Mouse (Mus musculus) embryonic facial prominence, embryonic 10.5 days (tissue): ENCODE data around the gene Tas2r134. TPM values are rescaled to one million over a fixed set of nuclear protein-coding genes. Genes with fewer than 3 reads are reported as not detected.

Experiments used
- DNase-seq: peaks from one replicate; pipeline ENCODE4 v3.0.0-alpha.2; 2017; ENCODE audit warnings: low spot score
- H3K27ac ChIP-seq: fragments of 300-500 bp; sonication (generic); replicated peaks from 2 replicates; pipeline ENCODE4 v1.5.1; 2016; ENCODE audit warnings: mild to moderate bottlenecking
- H3K27me3 ChIP-seq: fragments of 300-500 bp; sonication (generic); replicated peaks from 2 replicates; pipeline ENCODE4 v1.6.1; 2016; ENCODE audit warnings: low read depth, mild to moderate bottlenecking; ENCODE audit not compliant: poor library complexity, severe bottlenecking
- H3K36me3 ChIP-seq: fragments of 300-500 bp; sonication (generic); replicated peaks from 2 replicates; pipeline ENCODE4 v1.6.1; 2016; ENCODE audit warnings: mild to moderate bottlenecking, moderate library complexity
- H3K4me1 ChIP-seq: fragments of 300-500 bp; sonication (generic); 2 replicates; pipeline ENCODE4 v1.6.1; 2016
- H3K4me3 ChIP-seq: fragments of 300-500 bp; sonication (generic); 2 replicates; pipeline ENCODE4 v1.5.1; 2016; ENCODE audit warnings: mild to moderate bottlenecking, moderate library complexity
- H3K9me3 ChIP-seq: fragments of 300-500 bp; sonication (generic); 2 replicates; pipeline ENCODE4 v1.6.1; 2016; ENCODE audit warnings: mild to moderate bottlenecking
- WGBS: fragments of 180-500 bp; shearing (Covaris S2); methylation state at CpG from one replicate; pipeline ENCODE4 v1.1.7; 2016; 5-methylcytosine and 5-hydroxymethylcytosine counted together
- polyA plus RNA-seq: library from polyadenylated mRNA; unstranded; fragments of >200 nt; fragmentation: Nextera tagmentation; extraction: Ambion mirVana; gene quantifications from 2 replicates; pipeline ENCODE4 v1.2.1, GENCODE M21; 2016

The Tas2r134 gene
- polyA plus RNA-seq, result not detected in 2 replicates

- no peaks in the 10 kb centered on the region for H3K9me3 ChIP-seq
- H3K36me3 ChIP-seq, result no peaks in the 10 kb centered on the region
- peaks cover 6% of the 10 kb centered on the region; the same call in 1 of the 2 replicates for H3K4me1 ChIP-seq
- no peaks in the 10 kb centered on the region for H3K27me3 ChIP-seq
- 86% methylated on average over 4 of the region's 4 CpGs for WGBS
- no peak within 1 kb of the TSS for H3K4me3 ChIP-seq
- no peak for DNase-seq
- H3K27ac ChIP-seq, result no peak within 1 kb of the TSS
These were observed at the start of gene Tas2r134 for GRCm38 (mm10) chr2:51627211-51627610. Gene Tas2r134 (plus strand): TSS chr2:51627511.

GRCm38 (mm10) chr2:51579767-51580166, 47.5 kb upstream of the Tas2r134 start:
- DNase-seq, result no peak
- no peak overlapping the region for H3K4me3 ChIP-seq
- no peaks in the 10 kb centered on the region for H3K27me3 ChIP-seq
- H3K4me1 ChIP-seq, result peaks cover 12% of the 10 kb centered on the region
- WGBS, result 89% methylated on average over 5 of the region's 5 CpGs
- H3K9me3 ChIP-seq, result no peaks in the 10 kb centered on the region
- no peaks in the 10 kb centered on the region for H3K36me3 ChIP-seq
- H3K27ac ChIP-seq, result no peak overlapping the region

- Histone ChIP-seq H3K27ac (0 out of 2 replicates have a peak overlapping the region, but pooled peaks have one; percentile 24), H3K4me1 (peaks cover 13% of the 10 kb centered on the region), H3K4me3 (no peak overlapping the region), H3K36me3 (no peaks in the 10 kb centered on the region), H3K27me3 (no peaks in the 10 kb centered on the region), H3K9me3 (no peaks in the 10 kb centered on the region)
- DNase-seq, result no peak
- WGBS, result 84% methylated on average over 9 of the region's 9 CpGs
These were observed 43.0 kb upstream of the Tas2r134 start for GRCm38 (mm10) chr2:51584050-51585046.

- 88% methylated on average over 4 of the region's 4 CpGs for WGBS
- no peak for DNase-seq
- Histone ChIP-seq H3K4me3 (no peak overlapping the region), H3K9me3 (no peaks in the 10 kb centered on the region), H3K27ac (0 out of 2 replicates have a peak overlapping the region, but pooled peaks have one; percentile 46), H3K27me3 (no peaks in the 10 kb centered on the region), H3K36me3 (no peaks in the 10 kb centered on the region), H3K4me1 (peaks cover 13% of the 10 kb centered on the region)
These were observed 39.0 kb upstream of the Tas2r134 start for GRCm38 (mm10) chr2:51588336-51588735.

- Histone ChIP-seq H3K9me3 (no peaks in the 10 kb centered on the region), H3K27me3 (no peaks in the 10 kb centered on the region), H3K4me3 (no peak overlapping the region), H3K27ac (no peak overlapping the region), H3K36me3 (no peaks in the 10 kb centered on the region), H3K4me1 (peaks cover 13% of the 10 kb centered on the region)
- WGBS, result 75% methylated on average over 6 of the region's 6 CpGs
- no peak for DNase-seq
These were observed 38.4 kb upstream of the Tas2r134 start for GRCm38 (mm10) chr2:51588895-51589294.

- no peak overlapping the region for H3K4me3 ChIP-seq
- no peaks in the 10 kb centered on the region for H3K27me3 ChIP-seq
- peaks cover 13% of the 10 kb centered on the region for H3K4me1 ChIP-seq
- no peaks in the 10 kb centered on the region for H3K9me3 ChIP-seq
- H3K27ac ChIP-seq, result no peak overlapping the region; the same call in 1 of the 2 replicates
- no peaks in the 10 kb centered on the region for H3K36me3 ChIP-seq
- 42% methylated on average over 1 of the region's 1 CpGs for WGBS
- no peak for DNase-seq
These were observed 37.7 kb upstream of the Tas2r134 start for GRCm38 (mm10) chr2:51589627-51590026.

GRCm38 (mm10) chr2:51590308-51590707, 37.0 kb upstream of the Tas2r134 start:
- Histone ChIP-seq H3K36me3 (no peaks in the 10 kb centered on the region), H3K9me3 (no peaks in the 10 kb centered on the region), H3K27ac (no peak overlapping the region), H3K4me3 (no peak overlapping the region), H3K4me1 (peaks cover 13% of the 10 kb centered on the region), H3K27me3 (no peaks in the 10 kb centered on the region)
- no peak for DNase-seq
- 78% methylated on average over 8 of the region's 8 CpGs for WGBS

- H3K27me3 ChIP-seq, result no peaks in the 10 kb centered on the region
- no peak overlapping the region for H3K4me3 ChIP-seq
- DNase-seq, result no peak
- no peak overlapping the region for H3K27ac ChIP-seq
- H3K4me1 ChIP-seq, result peaks cover 13% of the 10 kb centered on the region
- H3K9me3 ChIP-seq, result no peaks in the 10 kb centered on the region
- no peaks in the 10 kb centered on the region for H3K36me3 ChIP-seq
These were observed 35.2 kb upstream of the Tas2r134 start for GRCm38 (mm10) chr2:51592157-51592556.

- H3K27ac ChIP-seq, result no peak overlapping the region
- no peak overlapping the region for H3K4me3 ChIP-seq
- DNase-seq, result no peak
- WGBS, result 84% methylated on average over 19 of the region's 19 CpGs
- H3K36me3 ChIP-seq, result no peaks in the 10 kb centered on the region
- H3K9me3 ChIP-seq, result no peaks in the 10 kb centered on the region
- H3K4me1 ChIP-seq, result peaks cover 5% of the 10 kb centered on the region; the same call in 1 of the 2 replicates
- H3K27me3 ChIP-seq, result no peaks in the 10 kb centered on the region
These were observed 27.7 kb upstream of the Tas2r134 start for GRCm38 (mm10) chr2:51599473-51600201.

GRCm38 (mm10) chr2:51600202-51600487, 27.2 kb upstream of the Tas2r134 start:
- Histone ChIP-seq H3K9me3 (no peaks in the 10 kb centered on the region), H3K27ac (no peak overlapping the region), H3K4me3 (no peak overlapping the region), H3K4me1 (peaks cover 5% of the 10 kb centered on the region; the same call in 1 of the 2 replicates), H3K36me3 (no peaks in the 10 kb centered on the region), H3K27me3 (no peaks in the 10 kb centered on the region)
- DNase-seq, result no peak
- WGBS, result 72% methylated on average over 3 of the region's 3 CpGs

GRCm38 (mm10) chr2:51600873-51601272, 26.4 kb upstream of the Tas2r134 start:
- no peak overlapping the region for H3K4me3 ChIP-seq
- no peak overlapping the region for H3K27ac ChIP-seq
- peaks cover 5% of the 10 kb centered on the region; the same call in 1 of the 2 replicates for H3K4me1 ChIP-seq
- H3K27me3 ChIP-seq, result no peaks in the 10 kb centered on the region
- no peak for DNase-seq
- H3K36me3 ChIP-seq, result no peaks in the 10 kb centered on the region
- H3K9me3 ChIP-seq, result no peaks in the 10 kb centered on the region
- 84% methylated on average over 8 of the region's 8 CpGs for WGBS

- H3K36me3 ChIP-seq, result no peaks in the 10 kb centered on the region
These were observed 17.0 kb upstream of the Tas2r134 start for GRCm38 (mm10) chr2:51610305-51610704.

More at GRCm38 (mm10) chr2:51610305-51610704, 17.0 kb upstream of the Tas2r134 start:
- DNase-seq, result no peak
- Histone ChIP-seq H3K4me1 (peaks cover 10% of the 10 kb centered on the region), H3K9me3 (no peaks in the 10 kb centered on the region), H3K4me3 (no peak overlapping the region; the same call in 1 of the 2 replicates), H3K27me3 (no peaks in the 10 kb centered on the region), H3K27ac (no peak overlapping the region)
- WGBS, result 46% methylated on average over 10 of the region's 10 CpGs
